Comparison of ENCODE assay signal across 13 mouse cellular contexts in the genomic region with DNA sequence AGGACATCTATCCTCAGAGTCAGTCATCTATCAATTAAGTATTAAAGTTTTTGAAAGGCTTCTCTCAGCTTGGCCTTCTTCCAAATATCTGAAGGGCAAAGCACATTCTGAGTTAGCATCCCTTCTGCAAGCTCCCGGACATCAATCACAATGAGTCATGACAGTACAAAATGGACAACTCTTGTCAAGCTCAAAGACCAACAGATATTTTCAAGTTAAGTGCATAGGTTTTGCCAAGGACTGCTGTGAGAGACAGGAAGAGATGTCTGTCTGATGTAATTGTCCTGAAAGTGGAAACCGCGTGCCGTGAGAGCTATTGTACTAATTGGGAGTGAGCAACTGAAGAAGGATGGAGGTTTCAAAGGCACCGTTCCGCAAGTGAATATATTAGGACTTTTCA.
"Had no signal": no experiment of that assay in that cellular context is flagged by ENCODE, and none has a peak within 500 bp of the region (broad histone marks: within the 10 kb centered on the region; RNA-seq: fewer than 3 reads in every experiment).

No protein-coding gene starts in this region.

- H3K27ac ChIP-seq: kidney, embryonic 15.5 days; left cerebral cortex, adult 2 months; limb, embryonic 15.5 days; liver, embryonic 12.5 days; midbrain, embryonic 10.5 days; midbrain, embryonic 15.5 days; stomach, embryonic 15.5 days had no signal

- H3K27me3 ChIP-seq: kidney, embryonic 15.5 days; limb, embryonic 15.5 days; liver, embryonic 12.5 days; midbrain, embryonic 15.5 days; stomach, embryonic 15.5 days had no signal

- H3K9ac ChIP-seq: kidney, embryonic 15.5 days; limb, embryonic 15.5 days; liver, embryonic 12.5 days; lung, embryonic 14.5 days; midbrain, embryonic 15.5 days; stomach, embryonic 15.5 days had no signal

- DNase-seq: kidney, postnatal 14 days; lung, embryonic 14.5 days; lung, postnatal 10 days; lung, postnatal 4 days; spleen, adult 18-20 months; thymus, postnatal 4 days had no signal

- H3K4me3 ChIP-seq: kidney, embryonic 15.5 days; left cerebral cortex, adult 2 months; limb, embryonic 15.5 days; liver, embryonic 12.5 days; midbrain, embryonic 10.5 days; midbrain, embryonic 15.5 days; stomach, embryonic 15.5 days had no signal

- ATAC-seq: liver, embryonic 12.5 days; midbrain, embryonic 15.5 days had no signal

- H3K9me3 ChIP-seq: kidney, embryonic 15.5 days; limb, embryonic 15.5 days; liver, embryonic 12.5 days; midbrain, embryonic 10.5 days; midbrain, embryonic 15.5 days; stomach, embryonic 15.5 days had no signal

- H3K4me1 ChIP-seq: kidney, embryonic 15.5 days; limb, embryonic 15.5 days; liver, embryonic 12.5 days; midbrain, embryonic 10.5 days; midbrain, embryonic 15.5 days; stomach, embryonic 15.5 days had no signal

- H3K4me2 ChIP-seq: kidney, embryonic 15.5 days; limb, embryonic 15.5 days; liver, embryonic 12.5 days; lung, embryonic 14.5 days; midbrain, embryonic 15.5 days; stomach, embryonic 15.5 days had no signal

- H3K36me3 ChIP-seq: kidney, embryonic 15.5 days; liver, embryonic 12.5 days; midbrain, embryonic 10.5 days; midbrain, embryonic 15.5 days; stomach, embryonic 15.5 days had no signal
